Mouse (Mus musculus): ENCODE measurements around the gene Olfr467. TPM values are rescaled to one million over a fixed set of nuclear protein-coding genes. Genes with fewer than 3 reads are reported as not detected.
"Not testable (repeated sequence)": the region's sequence is repeated elsewhere in the genome, so short reads cannot be mapped to it uniquely, and the experiment has no call there.

Gene Olfr467
- polyA plus RNA-seq, 1 experiment from 2014 or later: not detected

- H3K9ac ChIP-seq (replicated peaks; ENCODE audit: low read length); H3K27ac ChIP-seq (ENCODE audit: low read length); H3K4me2 ChIP-seq (replicated peaks; ENCODE audit: low read depth, low read length); H3K4me1 ChIP-seq (ENCODE audit: insufficient read depth, low read length); ATAC-seq (ENCODE audit: low FRiP score, low TSS enrichment); H3K4me3 ChIP-seq (ENCODE audit: low read length); H3K27me3 ChIP-seq (ENCODE audit: insufficient read depth, low read length); H3K9me3 ChIP-seq (ENCODE audit: low read length); H3K36me3 ChIP-seq (ENCODE audit: insufficient read depth, low read length): not testable (repeated sequence)
Observed at GRCm38 (mm10) chr7:107825441-107825840, 13.4 kb downstream of the Olfr467 start, which contains the start of gene Olfr469. Gene Olfr469 (minus strand): TSS chr7:107825541.

- H3K27me3 ChIP-seq (ENCODE audit: insufficient read depth, low read length): no peaks in the 10 kb centered on the region
- H3K4me2 ChIP-seq (replicated peaks; ENCODE audit: low read depth, low read length): no peak overlapping the region
- no peak for ATAC-seq (ENCODE audit: low FRiP score, low TSS enrichment)
- no peaks in the 10 kb centered on the region for H3K4me1 ChIP-seq (ENCODE audit: insufficient read depth, low read length)
- H3K9ac ChIP-seq (replicated peaks; ENCODE audit: low read length): no peak overlapping the region
- WGBS: 84% methylated on average over 1 of the region's 1 CpGs
- no peaks in the 10 kb centered on the region for H3K36me3 ChIP-seq (ENCODE audit: insufficient read depth, low read length)
- no peak overlapping the region for H3K27ac ChIP-seq (ENCODE audit: low read length)
- H3K4me3 ChIP-seq (ENCODE audit: low read length): no peak overlapping the region
- no peaks in the 10 kb centered on the region for H3K9me3 ChIP-seq (ENCODE audit: low read length)
Observed at GRCm38 (mm10) chr7:107841719-107842118, 29.7 kb downstream of the Olfr467 start.

- H3K27me3 ChIP-seq (ENCODE audit: insufficient read depth, low read length); H3K9me3 ChIP-seq (ENCODE audit: low read length); H3K4me2 ChIP-seq (replicated peaks; ENCODE audit: low read depth, low read length); H3K27ac ChIP-seq (ENCODE audit: low read length); ATAC-seq (ENCODE audit: low FRiP score, low TSS enrichment); H3K36me3 ChIP-seq (ENCODE audit: insufficient read depth, low read length); H3K4me1 ChIP-seq (ENCODE audit: insufficient read depth, low read length); H3K9ac ChIP-seq (replicated peaks; ENCODE audit: low read length); H3K4me3 ChIP-seq (ENCODE audit: low read length): not testable (repeated sequence)
- WGBS: 83% methylated on average over 1 of the region's 1 CpGs
Observed at GRCm38 (mm10) chr7:107847390-107847789, 35.3 kb downstream of the Olfr467 start, which contains the start of gene Olfr470. Gene Olfr470 (minus strand): TSS chr7:107847490.

Other genes starting within 250 kb of the Olfr467 start
- 24.3 and 26.4 TPM in 2 replicates for gene Olfml1, start 244.8 kb upstream of the Olfr467 start, polyA plus RNA-seq (2015; fragmentation: Nextera tagmentation; extraction: Ambion mirVana)
- 6.4 and 7.1 TPM in 2 replicates for gene Ppfibp2, start 217.1 kb upstream of the Olfr467 start, polyA plus RNA-seq (2015; fragmentation: Nextera tagmentation; extraction: Ambion mirVana)
- not detected in 2 replicates for gene 5330417H12Rik, start 187.1 kb upstream of the Olfr467 start, polyA plus RNA-seq (2015; fragmentation: Nextera tagmentation; extraction: Ambion mirVana)
- 0.14 and 0.22 TPM in 2 replicates for gene Cyb5r2, start 54.2 kb upstream of the Olfr467 start, polyA plus RNA-seq (2015; fragmentation: Nextera tagmentation; extraction: Ambion mirVana)
- gene Ovch2, start 11.1 kb upstream of the Olfr467 start, polyA plus RNA-seq (2015; fragmentation: Nextera tagmentation; extraction: Ambion mirVana): not detected in 2 replicates
- not detected in 2 replicates for gene Olfr469, start 13.3 kb downstream of the Olfr467 start, polyA plus RNA-seq (2015; fragmentation: Nextera tagmentation; extraction: Ambion mirVana)
- not detected in 2 replicates for gene Olfr470, start 35.2 kb downstream of the Olfr467 start, polyA plus RNA-seq (2015; fragmentation: Nextera tagmentation; extraction: Ambion mirVana)
- 0.03 TPM in 1 of 2 replicates, not detected in the other for gene Olfr472, start 85.6 kb downstream of the Olfr467 start, polyA plus RNA-seq (2015; fragmentation: Nextera tagmentation; extraction: Ambion mirVana)
- not detected in 2 replicates for gene Olfr473, start 118.2 kb downstream of the Olfr467 start, polyA plus RNA-seq (2015; fragmentation: Nextera tagmentation; extraction: Ambion mirVana)
- gene Olfr474, start 142.4 kb downstream of the Olfr467 start, polyA plus RNA-seq (2015; fragmentation: Nextera tagmentation; extraction: Ambion mirVana): not detected in 2 replicates
- gene Olfr476, start 152.5 kb downstream of the Olfr467 start, polyA plus RNA-seq (2015; fragmentation: Nextera tagmentation; extraction: Ambion mirVana): not detected in 2 replicates
- gene Olfr477, start 174.4 kb downstream of the Olfr467 start, polyA plus RNA-seq (2015; fragmentation: Nextera tagmentation; extraction: Ambion mirVana): not detected in 2 replicates
- not detected in 2 replicates for gene Olfr478, start 221.7 kb downstream of the Olfr467 start, polyA plus RNA-seq (2015; fragmentation: Nextera tagmentation; extraction: Ambion mirVana)
- not detected in 2 replicates for gene Olfr479, start 238.4 kb downstream of the Olfr467 start, polyA plus RNA-seq (2015; fragmentation: Nextera tagmentation; extraction: Ambion mirVana)

Measured in kidney, embryonic 16.5 days (tissue).